8 mouse cellular contexts compared by ENCODE assay signal in genomic region chr4:152072121-152072601, GRCm38 (mm10). TPM values are rescaled to one million over a fixed set of nuclear protein-coding genes. Genes with fewer than 3 reads are reported as not detected.
DNase-seq lines count a peak whose midpoint lies in the region; ATAC-seq and TF ChIP-seq lines count a peak whose summit lies in the region.

Plekhg5 (plus strand) TSS chr4:152072498.

- no peak within 1 kb of the TSS for H3K9ac ChIP-seq in forebrain, postnatal 0 days
- H3K9ac ChIP-seq in hindbrain, embryonic 12.5 days: no peak within 1 kb of the TSS

- TF ChIP-seq CTCF in forebrain, postnatal 0 days (IDR thresholded peaks at IDR 0.05; ENCODE audit: low read depth): no peak
- TF ChIP-seq CTCF in small intestine, adult 2 months (IDR thresholded peaks at IDR 0.05; ENCODE audit: extremely low read depth, insufficient read length, insufficient replicate concordance, low read depth, low read length): no peak

- H3K27ac ChIP-seq in forebrain, postnatal 0 days (ENCODE audit: low read depth, low read length): no peak within 1 kb of the TSS
- peak within 1 kb of the TSS; percentile 44; the same call in 1 of the 2 replicates for H3K27ac ChIP-seq in hindbrain, embryonic 12.5 days
- H3K27ac ChIP-seq in limb, embryonic 10.5 days: no peak within 1 kb of the TSS
- no peak within 1 kb of the TSS for H3K27ac ChIP-seq in small intestine, adult 2 months (ENCODE audit: insufficient read depth, low read depth, low read length)

- WGBS in forebrain, postnatal 0 days: 64% methylated on average over 10 of the region's 10 CpGs
- 50% methylated on average over 10 of the region's 10 CpGs for WGBS in hindbrain, embryonic 12.5 days
- 71% methylated on average over 10 of the region's 10 CpGs for WGBS in limb, embryonic 10.5 days
- 37% methylated on average over 10 of the region's 10 CpGs for WGBS in small intestine, adult 2 months

- no peak within 1 kb of the TSS for H3K4me3 ChIP-seq in forebrain, postnatal 0 days (ENCODE audit: low read depth, low read length)
- H3K4me3 ChIP-seq in hindbrain, embryonic 12.5 days: no peak within 1 kb of the TSS
- H3K4me3 ChIP-seq in limb, embryonic 10.5 days: no peak within 1 kb of the TSS
- H3K4me3 ChIP-seq in small intestine, adult 2 months (ENCODE audit: low read depth, low read length): no peak within 1 kb of the TSS

- H3K4me1 ChIP-seq in forebrain, postnatal 0 days (ENCODE audit: insufficient read depth): no peaks in the 10 kb centered on the region
- peaks cover 20% of the 10 kb centered on the region for H3K4me1 ChIP-seq in hindbrain, embryonic 12.5 days
- peaks cover 31% of the 10 kb centered on the region for H3K4me1 ChIP-seq in limb, embryonic 10.5 days
- H3K4me1 ChIP-seq in small intestine, adult 2 months (ENCODE audit: control insufficient read depth, insufficient read depth, insufficient read length, low read length): peaks cover 3% of the 10 kb centered on the region; the same call in 1 of the 2 replicates

- no peaks in the 10 kb centered on the region for H3K36me3 ChIP-seq in forebrain, postnatal 0 days (ENCODE audit: insufficient read depth)
- H3K36me3 ChIP-seq in hindbrain, embryonic 12.5 days: no peaks in the 10 kb centered on the region
- H3K36me3 ChIP-seq in limb, embryonic 10.5 days: no peaks in the 10 kb centered on the region
- H3K36me3 ChIP-seq in small intestine, adult 2 months (ENCODE audit: control insufficient read depth, insufficient read depth, low read length): no peaks in the 10 kb centered on the region

- no peak for TF ChIP-seq POLR2A in small intestine, adult 2 months (IDR thresholded peaks at IDR 0.05; ENCODE audit: low read depth, low read length)

- no peak within 1 kb of the TSS for H3K4me2 ChIP-seq in forebrain, postnatal 0 days (ENCODE audit: low read depth)
- H3K4me2 ChIP-seq in hindbrain, embryonic 12.5 days (replicated peaks): no peak within 1 kb of the TSS

- no peak for DNase-seq in frontal cortex, postnatal 25 days (ENCODE audit: low spot score in 2 of 2)
- DNase-seq in MN1 (ENCODE audit: low spot score): peak; percentile 43
- peak; percentile 16 for DNase-seq in forebrain, postnatal 0 days
- DNase-seq in limb, embryonic 10.5 days (ENCODE audit: low spot score): no peak
- no peak for DNase-seq in urinary bladder, adult 18-20 months (ENCODE audit: low spot score in 2 of 2)

- no peaks in the 10 kb centered on the region for H3K9me3 ChIP-seq in forebrain, postnatal 0 days (ENCODE audit: low read length)
- H3K9me3 ChIP-seq in hindbrain, embryonic 12.5 days (replicated peaks): no peaks in the 10 kb centered on the region
- no peaks in the 10 kb centered on the region for H3K9me3 ChIP-seq in limb, embryonic 10.5 days (replicated peaks)

- peak; percentile 41; the same call in 1 of the 2 replicates for ATAC-seq in frontal cortex, adult (ENCODE audit: low TSS enrichment)
- ATAC-seq in forebrain, postnatal 0 days: no peak
- ATAC-seq in hindbrain, embryonic 12.5 days (ENCODE audit: low FRiP score): no peak

- no peaks in the 10 kb centered on the region for H3K27me3 ChIP-seq in forebrain, postnatal 0 days (ENCODE audit: insufficient read depth, low read length)
- no peaks in the 10 kb centered on the region for H3K27me3 ChIP-seq in hindbrain, embryonic 12.5 days
- no peaks in the 10 kb centered on the region for H3K27me3 ChIP-seq in limb, embryonic 10.5 days (ENCODE audit: low read depth, poor library complexity, severe bottlenecking)
- H3K27me3 ChIP-seq in small intestine, adult 2 months (ENCODE audit: control insufficient read depth, insufficient read depth, low read length): no peaks in the 10 kb centered on the region

RNA-seq across cellular contexts. Expression of gene Plekhg5, which starts in this region (rescaled TPM):
- total RNA-seq in forebrain, postnatal 0 days (2014; rRNA removed): 16.6 and 18.6 TPM in 2 replicates
- 9.2 and 12.8 TPM in 2 replicates for polyA plus RNA-seq in forebrain, postnatal 0 days (2015; fragmentation: Nextera tagmentation; extraction: Ambion mirVana)
- 11.7 and 12.0 TPM in 2 replicates for polyA plus RNA-seq in hindbrain, embryonic 12.5 days (2016; fragmentation: Nextera tagmentation; extraction: Ambion mirVana)
- 9.5 and 13.3 TPM in 2 replicates for polyA plus RNA-seq in limb, embryonic 10.5 days (2016; fragmentation: Nextera tagmentation; extraction: Ambion mirVana)
- polyA plus RNA-seq in small intestine, adult 2 months (2012; rRNA removed): 7.0 and 15.7 TPM in 2 replicates

Comparison
In these comparisons a context has a peak if more than half of its experiments do, and no peak if none do; other contexts are left out.
1. DNase-seq: peak in MN1 (single experiment) and forebrain, postnatal 0 days (single experiment); none in frontal cortex, postnatal 25 days (0 of 2), limb, embryonic 10.5 days (single experiment) and urinary bladder, adult 18-20 months (0 of 2).